Mouse (Mus musculus) urinary bladder, adult 18-20 months (tissue): Measurements from ENCODE around the gene Pld4.

Experiments
- DNase-seq, 2 experiments: peaks; one replicate each; pipeline ENCODE4 v3.0.0; 2022; ENCODE audit warnings: low spot score in 2 of 2, mixed read lengths in 2 of 2

The Pld4 gene

DNA sequence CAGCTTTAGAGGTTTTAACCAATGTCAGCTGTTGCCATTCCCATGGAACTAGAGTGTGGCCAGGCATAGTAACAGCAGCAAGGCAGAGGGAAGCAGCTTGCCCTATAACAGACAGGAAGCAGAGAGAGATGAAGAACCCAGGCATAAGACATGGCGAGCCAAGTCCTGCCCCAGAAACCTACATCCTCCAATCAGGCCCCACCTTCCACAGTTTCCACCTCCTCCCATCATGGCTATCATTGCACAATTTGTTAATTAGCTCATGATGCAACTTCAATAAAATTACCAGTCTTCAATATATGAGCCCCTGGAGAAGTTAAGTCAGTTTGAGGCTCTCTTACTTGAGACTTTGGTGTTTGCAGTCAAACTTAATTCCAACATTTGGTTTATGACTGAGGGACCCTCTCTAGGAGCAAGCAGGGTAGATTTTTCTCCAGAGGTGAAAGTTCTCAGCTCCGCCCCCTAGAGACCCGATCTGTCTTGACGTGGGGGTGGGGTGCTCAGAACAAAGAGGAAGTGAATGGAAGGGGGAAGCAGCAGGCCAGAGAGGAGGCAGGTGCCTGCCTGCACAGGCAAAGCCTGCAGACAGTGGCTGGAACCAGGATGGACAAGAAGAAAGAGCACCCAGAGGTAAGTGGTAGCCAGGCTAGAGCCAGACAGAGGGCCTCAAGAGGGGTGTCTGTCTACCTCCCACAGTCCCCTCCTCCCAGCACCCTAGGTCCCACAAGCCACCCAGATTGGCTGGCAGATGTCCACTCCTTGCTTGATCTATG, at the start of gene Pld4:
Gene Pld4, plus strand, starts transcription at position 502 of the 773 bp plus-strand sequence.
- DNase-seq = no peak

DNA sequence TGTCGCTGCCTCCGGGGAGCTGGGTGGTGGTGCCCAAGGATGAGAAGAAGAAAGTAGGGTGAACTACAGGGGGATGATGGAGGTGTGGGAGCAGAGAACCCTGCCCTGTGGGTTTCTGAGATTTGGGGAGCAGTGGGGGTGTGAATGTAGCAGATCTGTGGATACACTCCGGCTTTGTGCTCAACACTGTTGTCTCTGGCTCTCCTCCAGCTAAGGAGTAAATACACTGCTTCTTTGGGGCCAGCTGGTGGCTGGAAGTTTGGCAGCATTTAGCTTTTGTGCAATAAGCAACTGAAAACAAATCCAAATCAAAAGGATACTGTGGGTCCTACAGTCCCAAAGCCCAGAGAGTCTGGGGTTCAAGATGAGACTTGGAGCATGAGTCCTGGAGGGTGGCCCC, 46.5 kb upstream of the Pld4 start:
- no peak for DNase-seq

GRCm38 (mm10) chr12:112717140-112717539, 43.3 kb upstream of the Pld4 start:
- no peak for DNase-seq

DNA sequence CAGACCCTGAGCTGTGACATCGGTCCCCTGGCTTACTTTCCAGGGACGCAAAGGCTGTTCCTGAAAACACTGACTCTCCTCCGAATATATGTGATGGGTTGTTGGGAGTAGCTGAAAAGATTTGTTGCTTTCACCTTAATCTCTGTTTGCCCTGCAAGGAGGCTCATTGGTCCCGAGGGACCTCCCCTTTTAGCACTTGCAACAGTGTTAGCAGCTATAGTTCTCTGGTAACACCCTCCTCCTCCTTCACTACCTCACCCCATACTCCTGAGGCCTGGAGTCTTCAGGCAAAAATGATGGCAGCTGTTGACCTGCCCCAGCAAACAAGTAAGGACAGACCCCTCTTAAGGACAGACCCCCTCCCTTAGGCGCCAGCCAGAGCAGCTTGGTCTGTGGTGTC, 41.5 kb upstream of the Pld4 start:
- no peak for DNase-seq

DNA sequence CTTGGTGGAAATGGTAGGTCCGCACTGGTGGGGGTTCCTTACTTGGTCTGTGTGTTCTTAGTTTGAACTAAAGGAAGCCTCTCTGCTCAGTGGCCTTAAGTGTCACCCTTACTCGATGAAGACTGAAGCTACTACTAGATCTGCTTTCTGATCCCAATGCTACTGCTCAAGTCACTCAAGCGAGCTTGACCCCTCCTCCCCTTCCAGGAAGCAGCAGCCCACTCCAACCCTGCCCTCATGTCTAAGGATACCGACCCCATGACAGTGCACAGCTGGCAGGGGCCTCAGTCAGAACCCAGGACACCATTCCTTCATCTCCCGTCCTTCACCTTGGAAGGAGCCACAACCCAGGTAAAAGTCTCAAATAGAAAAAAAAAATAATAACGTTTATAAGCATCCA, 40.2 kb upstream of the Pld4 start, which contains the start of gene Cep170b:
Gene Cep170b, plus strand, starts transcription at position 240 of the 400 bp plus-strand sequence.
- DNase-seq = no peak

DNA sequence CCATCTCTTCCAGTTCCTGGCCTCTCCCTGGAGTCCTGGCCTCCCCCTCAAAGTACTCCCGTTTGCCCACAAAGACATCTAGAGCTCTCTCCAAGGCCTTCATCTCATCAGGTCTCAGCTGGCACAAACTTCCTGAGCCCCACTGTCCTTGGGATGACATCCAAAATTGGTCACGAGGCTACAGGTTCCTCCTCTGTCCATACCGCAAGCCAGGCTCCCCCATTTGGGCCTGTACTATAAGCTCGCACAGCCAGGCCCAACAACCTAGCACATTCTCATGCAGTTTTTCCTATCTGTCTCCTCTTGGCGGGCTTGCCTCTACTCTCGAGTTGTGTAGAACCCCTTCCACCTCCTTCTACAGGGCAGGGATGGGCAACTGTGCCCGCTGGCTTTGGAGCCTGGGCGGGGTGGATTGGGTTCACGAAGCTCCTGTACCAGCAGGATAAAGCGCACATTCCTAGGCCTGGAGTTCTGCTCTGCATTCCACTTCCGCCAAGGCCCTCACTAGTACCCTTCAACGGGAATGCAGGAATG, 39.5 kb upstream of the Pld4 start:
- DNase-seq = no peak

GRCm38 (mm10) chr12:112721424-112722239, 38.8 kb upstream of the Pld4 start:
- DNase-seq = peak; percentile 58 to 65

DNA sequence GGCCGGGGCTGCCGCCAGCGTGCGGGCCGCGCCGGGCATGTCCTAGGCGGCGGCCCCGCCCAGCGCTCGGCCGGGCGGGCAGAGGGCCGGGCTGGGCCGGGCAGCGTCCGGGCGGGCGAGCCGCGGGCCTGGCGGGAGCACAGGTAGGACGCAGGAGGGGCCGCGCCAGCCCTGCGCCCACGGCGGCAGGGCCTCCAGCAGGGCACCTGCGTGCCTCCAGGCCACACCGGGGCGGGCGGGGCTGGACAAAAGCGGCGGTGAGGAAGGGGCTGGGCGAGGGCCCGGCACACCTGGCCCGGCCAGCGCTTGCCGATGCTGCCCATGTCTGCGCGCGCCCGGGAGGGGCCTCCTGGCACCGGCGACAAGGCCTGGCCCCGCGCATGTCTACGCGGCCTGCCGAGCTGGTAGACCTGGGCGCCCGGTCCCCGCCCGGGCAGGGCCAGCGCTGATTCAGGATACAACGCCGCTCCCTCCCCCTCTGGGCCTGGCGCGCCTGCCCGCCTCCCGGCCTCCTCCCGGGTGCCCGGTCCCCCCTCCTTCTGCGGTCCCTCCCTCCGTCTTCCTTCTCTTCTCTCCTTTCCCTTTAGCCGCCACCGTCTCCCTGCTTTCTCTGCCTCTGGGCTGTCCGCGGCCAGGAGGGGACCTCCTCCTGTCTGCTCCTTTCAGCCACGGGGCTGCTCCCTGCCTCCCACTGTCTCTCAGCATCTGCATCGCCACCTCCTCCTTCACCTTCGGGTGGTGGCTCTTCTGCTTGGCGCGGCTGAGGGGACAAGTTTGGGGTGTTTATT, 38.0 kb upstream of the Pld4 start:
- peak; percentile 72 to 76 for DNase-seq

GRCm38 (mm10) chr12:112723028-112723330, 37.5 kb upstream of the Pld4 start:
- no peak for DNase-seq

DNA sequence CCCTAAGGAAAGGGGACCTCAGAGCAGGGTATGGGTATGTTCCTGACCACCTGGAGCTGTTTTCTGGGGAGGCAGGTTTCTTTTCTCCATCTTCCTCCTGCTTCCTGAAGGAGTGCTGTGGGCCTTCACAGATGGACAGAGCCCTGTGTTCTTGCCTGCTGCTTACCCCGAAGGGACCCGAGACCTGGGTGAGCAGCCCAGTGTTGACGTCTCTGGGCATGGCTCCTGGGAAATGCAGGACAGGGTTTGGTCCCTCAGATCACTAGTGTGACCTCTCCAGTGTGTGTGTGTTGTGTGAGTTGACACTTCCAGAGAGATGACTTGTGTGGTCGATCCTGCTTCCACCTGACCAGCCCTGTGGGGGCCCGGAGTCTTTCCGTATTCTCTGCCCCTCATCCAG, 37.0 kb upstream of the Pld4 start:
- no peak for DNase-seq

GRCm38 (mm10) chr12:112724077-112724805, 36.2 kb upstream of the Pld4 start:
- DNase-seq = peak in 1 of 2 experiments; percentile 62

- DNase-seq = no peak
These were observed 32.7 kb upstream of the Pld4 start for GRCm38 (mm10) chr12:112727801-112728200.

- peak in 1 of 2 experiments; percentile 45 for DNase-seq
These were observed 29.6 kb upstream of the Pld4 start for GRCm38 (mm10) chr12:112730808-112731207.

GRCm38 (mm10) chr12:112732591-112732990, 27.9 kb upstream of the Pld4 start:
- no peak for DNase-seq

- no peak for DNase-seq
These were observed 26.2 kb upstream of the Pld4 start for GRCm38 (mm10) chr12:112734108-112734820.

GRCm38 (mm10) chr12:112734881-112735655, 25.4 kb upstream of the Pld4 start:
- DNase-seq = no peak

DNA sequence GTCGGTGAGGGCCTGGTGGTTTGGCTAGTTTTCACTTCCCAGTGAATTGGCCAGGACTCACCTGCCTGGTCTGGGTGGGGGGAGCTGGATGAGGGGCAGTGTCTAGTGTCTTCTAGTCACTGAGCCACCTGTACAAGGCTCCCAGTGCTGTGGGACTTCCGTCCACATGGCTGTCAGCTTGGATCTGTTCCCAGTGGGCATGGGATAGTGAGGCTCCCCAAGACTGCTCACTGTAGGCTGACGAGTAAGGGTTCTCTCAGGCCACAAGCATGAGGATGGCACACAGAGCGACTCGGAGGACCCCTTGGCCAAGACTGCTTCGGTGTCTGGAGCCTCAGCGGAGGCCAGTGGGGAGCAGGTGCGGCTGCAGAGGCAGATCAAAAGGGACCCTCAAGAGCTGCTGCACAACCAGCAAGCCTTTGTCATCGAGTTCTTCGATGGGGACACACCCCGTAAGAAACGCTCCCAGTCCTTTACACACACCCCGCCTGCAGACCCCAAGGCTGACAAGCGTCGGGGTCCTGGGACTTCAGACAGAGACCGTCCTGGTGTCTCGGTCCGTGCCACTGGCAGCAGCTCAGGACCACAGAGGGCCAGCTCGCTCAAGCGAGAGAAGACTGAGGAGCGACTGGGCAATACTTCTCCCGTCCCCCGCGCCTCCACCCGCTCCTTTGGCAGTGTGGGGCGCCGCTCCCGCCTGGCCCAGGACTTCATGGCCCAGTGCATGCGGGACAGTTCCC, 24.4 kb upstream of the Pld4 start:
- no peak for DNase-seq

DNA sequence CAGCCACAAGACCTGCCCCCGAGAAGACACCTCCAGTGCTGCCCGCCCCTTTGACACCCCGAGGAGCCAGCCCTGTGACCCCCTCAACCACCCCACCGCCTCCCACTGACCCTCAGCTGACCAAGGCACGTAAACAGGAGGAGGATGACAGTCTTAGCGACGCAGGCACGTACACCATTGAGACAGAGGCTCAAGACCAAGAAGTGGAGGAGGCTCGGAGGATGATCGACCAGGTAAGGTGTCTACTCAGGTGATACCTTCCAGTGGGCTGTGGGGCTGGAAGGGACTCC, 23.9 kb upstream of the Pld4 start:
- DNase-seq = no peak

DNA sequence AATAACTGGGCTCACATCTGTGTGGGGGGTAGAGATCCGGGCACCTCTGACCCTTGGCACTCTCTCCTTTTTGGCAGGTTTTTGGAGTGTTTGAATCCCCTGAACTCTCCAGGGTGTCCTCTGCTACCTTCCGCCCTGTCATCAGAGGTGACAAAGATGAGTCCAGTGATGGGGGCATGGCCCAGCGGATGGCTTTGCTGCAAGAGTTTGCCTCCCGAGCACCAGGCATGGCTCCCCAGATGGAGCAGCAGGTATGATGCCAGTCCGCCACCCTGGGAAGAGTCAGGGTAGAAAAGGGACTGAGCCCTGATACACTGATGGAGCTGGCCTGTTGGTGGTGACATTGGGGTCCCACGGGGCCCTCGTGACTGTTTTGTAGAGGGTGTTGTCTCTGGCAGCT, 23.4 kb upstream of the Pld4 start:
- DNase-seq = no peak
